Mouse (Mus musculus): ENCODE results near the gene Ring1. TPM values are rescaled to one million over a fixed set of nuclear protein-coding genes. Genes with fewer than 3 reads are reported as not detected.

Gene Ring1
- polyA plus RNA-seq, 1 experiment from 2014 or later: 26.0 TPM

DNA sequence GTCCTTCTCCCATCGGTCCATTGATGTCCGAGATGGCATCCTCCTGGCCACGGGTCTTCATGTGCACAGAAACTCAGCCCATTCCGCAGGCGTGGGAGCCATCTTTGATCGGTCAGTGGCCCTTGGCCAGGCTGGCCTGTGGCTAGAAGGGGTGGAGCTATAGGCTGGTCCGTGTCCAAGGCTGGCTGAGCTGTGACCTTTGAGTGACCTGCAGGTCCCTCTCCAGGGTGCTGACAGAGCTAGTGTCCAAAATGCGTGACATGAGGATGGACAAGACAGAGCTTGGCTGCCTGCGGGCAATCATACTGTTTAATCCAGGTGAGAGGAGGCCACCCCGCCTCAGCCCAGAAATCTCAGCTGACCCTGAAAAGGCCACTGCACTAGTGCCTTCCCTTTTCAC, 12.2 kb upstream of the Ring1 start:
- Histone ChIP-seq H3K4me3 (replicated peaks) (no peak overlapping the region), H3K36me3 (peaks cover 37% of the 10 kb centered on the region), H3K27ac (replicated peaks) (no peak overlapping the region), H3K9ac (no peak overlapping the region), H3K27me3 (peaks cover 31% of the 10 kb centered on the region), H3K9me3 (replicated peaks) (no peaks in the 10 kb centered on the region), H3K4me2 (replicated peaks) (no peak overlapping the region), H3K4me1 (peaks cover 49% of the 10 kb centered on the region)
- WGBS: 80% methylated on average over 10 of the region's 10 CpGs
- no peak for ATAC-seq (ENCODE audit: insufficient number of reproducible peaks, low FRiP score, low TSS enrichment, low read depth)

DNA sequence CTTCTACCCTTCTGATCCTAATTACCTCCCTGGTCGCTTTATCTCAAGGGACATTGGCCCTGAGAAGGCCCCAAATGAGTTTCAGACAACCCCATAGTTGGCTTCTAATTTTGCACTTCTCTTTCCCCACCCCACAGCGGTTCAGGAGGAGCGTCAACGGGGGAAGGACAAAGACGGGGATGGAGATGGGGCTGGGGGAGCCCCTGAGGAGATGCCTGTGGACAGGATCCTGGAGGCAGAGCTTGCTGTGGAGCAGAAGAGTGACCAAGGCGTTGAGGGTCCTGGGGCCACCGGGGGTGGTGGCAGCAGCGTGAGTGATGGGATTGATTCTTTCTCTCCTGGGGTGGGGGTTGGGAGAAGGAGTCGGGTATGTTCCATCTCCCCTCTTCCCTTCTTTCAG, 11.0 kb upstream of the Ring1 start:
- Histone ChIP-seq H3K4me3 (replicated peaks) (no peak overlapping the region), H3K27ac (replicated peaks) (no peak overlapping the region), H3K4me1 (peaks cover 45% of the 10 kb centered on the region), H3K4me2 (replicated peaks) (no peak overlapping the region), H3K9ac (no peak overlapping the region), H3K9me3 (replicated peaks) (no peaks in the 10 kb centered on the region), H3K27me3 (peaks cover 23% of the 10 kb centered on the region), H3K36me3 (peaks cover 37% of the 10 kb centered on the region)
- WGBS: 83% methylated on average over 9 of the region's 9 CpGs
- ATAC-seq (ENCODE audit: insufficient number of reproducible peaks, low FRiP score, low TSS enrichment, low read depth): no peak

DNA sequence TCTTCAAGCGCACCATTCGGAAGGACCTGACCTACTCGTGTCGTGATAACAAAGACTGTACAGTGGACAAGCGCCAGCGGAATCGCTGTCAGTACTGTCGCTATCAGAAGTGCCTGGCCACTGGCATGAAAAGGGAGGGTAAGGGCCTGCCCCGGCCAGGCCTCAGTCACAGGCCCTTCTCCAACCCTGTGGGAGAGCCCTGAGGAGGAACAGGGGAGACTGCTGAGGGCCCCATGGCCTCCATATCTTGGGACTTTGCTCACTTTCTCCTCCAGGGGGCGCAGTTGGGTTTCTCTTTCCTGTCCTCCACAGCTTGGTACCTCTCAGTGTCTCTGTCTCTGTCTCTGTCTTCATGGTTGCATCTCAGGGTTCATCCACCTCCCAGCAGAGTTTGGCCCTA, 9.6 kb upstream of the Ring1 start:
- WGBS: 77% methylated on average over 10 of the region's 10 CpGs
- Histone ChIP-seq H3K9me3 (replicated peaks) (no peaks in the 10 kb centered on the region), H3K4me1 (peaks cover 50% of the 10 kb centered on the region)

DNA sequence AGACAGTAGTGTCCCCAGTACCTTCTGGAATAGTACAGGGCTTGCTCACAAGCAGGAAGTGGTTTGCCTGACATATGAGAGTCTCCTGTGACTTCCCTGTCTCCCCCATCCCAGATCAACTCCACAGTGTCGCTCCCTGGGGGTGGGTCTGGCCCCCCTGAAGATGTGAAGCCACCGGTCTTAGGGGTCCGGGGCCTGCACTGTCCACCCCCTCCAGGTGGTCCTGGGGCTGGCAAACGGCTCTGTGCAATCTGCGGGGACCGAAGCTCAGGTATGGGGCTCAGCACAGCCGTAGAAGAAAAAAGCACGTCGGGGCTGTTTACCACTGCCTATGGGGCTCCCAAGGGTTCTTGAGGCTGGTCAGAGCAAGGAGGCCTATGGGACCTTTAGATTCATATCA, 9.0 kb upstream of the Ring1 start:
- Histone ChIP-seq H3K9me3 (replicated peaks) (no peaks in the 10 kb centered on the region), H3K4me2 (replicated peaks) (peak overlapping the region; percentile 94), H3K9ac (no peak overlapping the region), H3K4me1 (peaks cover 50% of the 10 kb centered on the region), H3K36me3 (peaks cover 54% of the 10 kb centered on the region), H3K27ac (replicated peaks) (no peak overlapping the region), H3K4me3 (replicated peaks) (peak overlapping the region; percentile 72), H3K27me3 (peaks cover 8% of the 10 kb centered on the region)
- ATAC-seq (ENCODE audit: insufficient number of reproducible peaks, low FRiP score, low TSS enrichment, low read depth): no peak
- WGBS: 86% methylated on average over 9 of the region's 9 CpGs

More for the DNA sequence above, 9.6 kb upstream of the Ring1 start:
- Histone ChIP-seq H3K36me3 (peaks cover 48% of the 10 kb centered on the region), H3K27me3 (peaks cover 11% of the 10 kb centered on the region), H3K27ac (replicated peaks) (no peak overlapping the region), H3K4me3 (replicated peaks) (no peak overlapping the region), H3K9ac (no peak overlapping the region), H3K4me2 (replicated peaks) (no peak overlapping the region)
- no peak for ATAC-seq (ENCODE audit: insufficient number of reproducible peaks, low FRiP score, low TSS enrichment, low read depth)

DNA sequence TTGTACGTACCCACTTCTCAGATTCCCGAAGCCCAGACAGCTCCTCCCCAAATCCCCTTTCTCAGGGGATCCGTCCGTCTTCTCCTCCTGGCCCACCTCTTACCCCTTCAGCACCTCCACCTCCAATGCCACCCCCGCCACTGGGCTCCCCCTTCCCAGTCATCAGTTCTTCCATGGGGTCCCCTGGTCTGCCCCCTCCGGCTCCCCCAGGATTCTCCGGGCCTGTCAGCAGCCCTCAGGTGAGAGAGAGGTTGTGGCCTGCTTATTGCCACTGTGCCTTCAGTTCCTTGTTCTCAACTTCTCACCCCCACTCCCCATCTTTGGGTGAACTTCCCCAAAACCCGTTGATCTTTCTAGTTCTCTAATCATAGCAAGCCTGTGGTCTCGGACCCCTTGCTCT, 8.3 kb upstream of the Ring1 start:
- Histone ChIP-seq H3K4me1 (peaks cover 49% of the 10 kb centered on the region), H3K27me3 (peaks cover 3% of the 10 kb centered on the region; the same call in 1 of the 2 replicates), H3K4me2 (replicated peaks) (peak overlapping the region; percentile 94), H3K27ac (replicated peaks) (0 out of 2 replicates have a peak overlapping the region, but pooled peaks have one; percentile 98), H3K4me3 (replicated peaks) (peak overlapping the region; percentile 72), H3K9ac (peak overlapping the region; percentile 97), H3K9me3 (replicated peaks) (no peaks in the 10 kb centered on the region), H3K36me3 (peaks cover 56% of the 10 kb centered on the region)
- 39% methylated on average over 9 of the region's 9 CpGs for WGBS
- ATAC-seq (ENCODE audit: insufficient number of reproducible peaks, low FRiP score, low TSS enrichment, low read depth): no peak

DNA sequence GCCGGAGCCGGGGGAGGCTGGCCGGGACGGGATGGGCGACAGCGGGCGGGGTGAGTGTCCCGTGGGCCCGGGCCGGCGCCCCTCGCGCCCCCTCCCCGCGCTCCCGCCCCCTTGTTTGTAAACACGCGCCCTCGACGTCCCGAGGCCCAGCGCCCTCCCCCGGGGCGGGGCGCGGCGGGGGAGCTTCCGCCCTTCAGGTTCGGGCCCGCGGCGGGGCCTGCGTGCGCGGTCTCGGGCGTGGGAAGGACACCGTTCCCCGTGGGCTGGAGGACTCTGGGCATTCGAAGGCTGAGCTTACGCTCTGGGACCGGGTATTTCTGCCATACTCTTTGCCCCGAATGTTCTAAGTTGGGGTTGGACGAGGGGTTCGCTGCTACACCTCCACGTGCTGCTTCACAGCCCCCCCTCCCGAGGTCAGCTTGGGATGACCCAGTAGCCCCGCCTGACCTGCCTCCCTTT, 7.7 kb upstream of the Ring1 start:
- peak overlapping the region; percentile 97 for H3K9ac ChIP-seq
- peak overlapping the region; percentile 72 for H3K4me3 ChIP-seq (replicated peaks)
- under 1% methylated on average over 36 of the region's 48 CpGs for WGBS
- ATAC-seq (ENCODE audit: insufficient number of reproducible peaks, low FRiP score, low TSS enrichment, low read depth): peak; percentile 43
- H3K27me3 ChIP-seq: no peaks in the 10 kb centered on the region
- peaks cover 50% of the 10 kb centered on the region for H3K36me3 ChIP-seq
- H3K4me2 ChIP-seq (replicated peaks): peak overlapping the region; percentile 94
- peaks cover 53% of the 10 kb centered on the region for H3K4me1 ChIP-seq
- H3K27ac ChIP-seq (replicated peaks): peak overlapping the region; percentile 98
- H3K9me3 ChIP-seq (replicated peaks): no peaks in the 10 kb centered on the region

DNA sequence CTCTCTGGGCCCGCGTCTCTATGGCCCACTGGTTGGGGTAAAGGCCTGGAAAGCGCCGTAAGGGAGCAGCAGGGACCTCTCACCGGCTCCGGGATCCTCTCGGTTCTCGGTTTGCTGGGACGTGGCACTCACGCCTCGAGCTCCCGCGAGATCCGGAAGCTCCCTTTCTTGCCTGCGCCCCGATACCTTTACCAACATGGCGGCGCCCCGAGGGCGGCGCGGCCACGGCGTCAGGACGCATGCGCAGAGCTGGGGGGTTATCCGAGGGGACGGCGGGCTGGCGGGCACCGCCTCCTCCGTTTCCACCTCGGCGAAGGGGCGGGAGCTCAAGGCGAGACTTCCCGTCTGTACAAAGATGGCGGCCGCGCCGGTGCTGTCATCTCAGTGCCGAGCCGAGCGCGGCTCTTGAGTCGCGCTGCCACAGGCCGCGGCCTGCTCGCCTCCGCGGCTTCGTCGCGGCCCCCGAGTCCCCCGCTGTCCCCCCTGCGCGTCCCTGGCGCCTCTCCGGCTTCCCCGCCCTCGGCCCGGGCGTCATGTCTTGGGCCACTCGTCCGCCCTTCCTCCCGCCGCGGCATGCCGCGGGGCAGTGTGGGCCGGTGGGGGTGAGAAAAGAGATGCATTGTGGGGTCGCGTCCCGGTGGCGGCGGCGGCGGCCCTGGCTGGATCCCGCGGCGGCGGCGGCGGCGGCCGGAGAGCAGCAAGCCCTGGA, 7.1 kb upstream of the Ring1 start, which contains the start of the genes Slc39a7 and Rxrb:
Gene Slc39a7, minus strand, starts transcription at position 218 of the 709 bp plus-strand sequence.
Gene Rxrb, plus strand, starts transcription at position 348 of the 709 bp plus-strand sequence.
- Histone ChIP-seq H3K36me3 (peaks cover 45% of the 10 kb centered on the region), H3K4me3 (replicated peaks) (peak within 1 kb of the TSS; percentile 72), H3K9me3 (replicated peaks) (no peaks in the 10 kb centered on the region), H3K27me3 (no peaks in the 10 kb centered on the region), H3K4me1 (peaks cover 59% of the 10 kb centered on the region), H3K27ac (replicated peaks) (peak within 1 kb of the TSS; percentile 98), H3K4me2 (replicated peaks) (peak within 1 kb of the TSS; percentile 94), H3K9ac (peak within 1 kb of the TSS; percentile 97)
- WGBS: under 1% methylated on average over 84 of the region's 88 CpGs
- ATAC-seq (ENCODE audit: insufficient number of reproducible peaks, low FRiP score, low TSS enrichment, low read depth): peak; percentile 83

DNA sequence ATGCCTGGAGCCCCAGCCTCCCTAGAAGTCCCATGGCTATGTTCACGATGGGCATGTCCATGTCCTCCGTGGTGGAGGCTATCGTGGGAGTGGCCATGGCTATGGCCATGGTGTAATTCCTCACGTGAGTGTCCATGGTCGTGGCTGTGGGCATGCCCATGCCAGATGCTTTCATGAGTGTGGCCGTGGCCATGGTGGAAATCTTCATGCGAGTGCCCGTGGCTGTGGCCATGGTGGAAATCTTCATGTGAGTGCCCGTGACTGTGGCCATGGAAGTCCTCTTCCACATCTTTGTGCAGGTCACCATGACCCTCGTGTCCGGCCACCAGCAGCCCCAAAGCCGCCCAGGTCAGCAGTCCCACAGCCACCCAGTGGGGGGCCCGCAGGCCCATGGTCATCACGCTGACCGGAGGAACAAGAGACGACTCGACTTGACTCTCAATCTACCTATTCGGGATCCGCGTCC, 6.4 kb upstream of the Ring1 start:
- whole genome bisulfite sequencing: 2% methylated on average over 20 of the region's 20 CpGs
- peaks cover 37% of the 10 kb centered on the region for H3K36me3 ChIP-seq
- H3K4me1 ChIP-seq: peaks cover 66% of the 10 kb centered on the region
- peak overlapping the region; percentile 94 for H3K4me2 ChIP-seq (replicated peaks)
- no peaks in the 10 kb centered on the region for H3K27me3 ChIP-seq
- ATAC-seq (ENCODE audit: insufficient number of reproducible peaks, low FRiP score, low TSS enrichment, low read depth): no peak
- no peaks in the 10 kb centered on the region for H3K9me3 ChIP-seq (replicated peaks)
- peak overlapping the region; percentile 98 for H3K27ac ChIP-seq (replicated peaks)
- peak overlapping the region; percentile 97 for H3K9ac ChIP-seq
- peak overlapping the region; percentile 72 for H3K4me3 ChIP-seq (replicated peaks)

DNA sequence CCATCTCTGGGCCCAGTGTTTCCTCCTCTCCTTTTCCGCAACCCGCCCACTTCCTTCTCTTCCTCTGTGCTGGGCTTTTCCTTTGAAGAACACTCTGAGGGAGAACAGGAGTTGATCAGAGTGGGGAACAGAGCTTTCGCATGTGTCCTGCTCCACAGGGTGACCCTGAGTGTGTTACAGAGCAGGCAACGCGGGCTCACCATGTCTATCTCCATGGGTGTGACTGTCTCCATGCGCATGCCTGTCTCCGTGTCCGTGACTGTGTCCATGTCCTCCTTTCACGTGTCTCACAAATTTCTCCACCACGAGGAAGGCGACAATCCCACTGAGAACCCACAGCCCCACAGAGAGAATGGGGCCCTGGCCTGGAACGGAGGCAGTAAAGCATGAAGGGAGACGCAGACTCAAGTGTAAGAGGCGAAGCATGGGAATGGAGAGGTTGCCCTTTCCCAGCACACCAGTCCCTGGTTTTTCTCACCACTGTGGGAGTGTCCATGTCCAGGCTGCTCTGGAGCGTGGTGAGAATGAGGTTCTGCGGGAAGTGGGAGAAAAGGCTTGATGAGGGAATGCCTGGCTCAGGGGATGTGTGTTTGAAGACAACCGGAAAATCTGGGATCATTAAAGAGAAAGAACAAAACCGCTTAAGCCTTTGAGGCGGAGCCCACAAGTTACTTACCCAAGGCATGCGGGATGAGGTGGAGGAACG, 5.6 kb upstream of the Ring1 start:
- no peaks in the 10 kb centered on the region for H3K27me3 ChIP-seq
- H3K4me3 ChIP-seq (replicated peaks): peak overlapping the region; percentile 72
- H3K27ac ChIP-seq (replicated peaks): 0 out of 2 replicates have a peak overlapping the region, but pooled peaks have one; percentile 98
- peak overlapping the region; percentile 94 for H3K4me2 ChIP-seq (replicated peaks)
- H3K4me1 ChIP-seq: peaks cover 75% of the 10 kb centered on the region
- no peak for ATAC-seq (ENCODE audit: insufficient number of reproducible peaks, low FRiP score, low TSS enrichment, low read depth)
- H3K9ac ChIP-seq: peak overlapping the region; percentile 97
- WGBS: 69% methylated on average over 21 of the region's 21 CpGs
- peaks cover 29% of the 10 kb centered on the region for H3K36me3 ChIP-seq
- no peaks in the 10 kb centered on the region for H3K9me3 ChIP-seq (replicated peaks)

DNA sequence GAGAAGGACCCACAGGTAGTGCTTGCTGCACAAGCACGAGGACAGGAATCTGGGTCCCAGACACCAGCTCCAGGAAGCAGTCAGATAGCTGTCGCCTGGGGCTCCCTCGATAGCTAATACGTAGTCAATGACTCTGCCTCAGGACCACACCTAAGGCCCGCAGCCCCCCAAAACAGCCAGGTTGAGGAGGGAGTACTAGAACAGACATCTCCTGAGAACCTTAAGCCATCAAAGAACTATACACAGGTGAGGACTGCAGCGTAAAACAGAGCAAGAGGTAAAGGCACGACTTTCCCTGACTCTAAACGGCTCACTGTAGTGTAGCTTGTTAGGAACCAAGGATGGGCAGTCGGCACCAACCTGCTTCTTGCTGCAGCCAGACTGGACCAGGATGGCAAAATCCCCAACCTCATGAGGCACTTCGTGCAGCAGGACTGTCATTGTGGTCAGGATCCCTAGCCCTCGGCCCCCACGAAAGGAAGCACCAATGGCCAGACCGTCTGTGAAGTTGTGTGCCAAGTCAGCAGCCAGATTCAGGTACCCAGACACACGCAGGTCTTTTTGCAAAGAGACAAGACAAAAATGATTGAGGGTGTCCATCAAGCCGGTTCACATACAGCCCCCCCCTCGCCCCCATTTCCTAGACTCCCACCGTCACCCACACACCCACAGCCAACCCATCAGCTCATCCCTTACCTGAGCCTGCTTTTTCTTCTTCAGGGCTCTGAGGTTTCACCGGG, 4.8 kb upstream of the Ring1 start:
- 85% methylated on average over 18 of the region's 18 CpGs for WGBS
- no peaks in the 10 kb centered on the region for H3K9me3 ChIP-seq (replicated peaks)
- H3K36me3 ChIP-seq: peaks cover 25% of the 10 kb centered on the region
- peak overlapping the region; percentile 72 for H3K4me3 ChIP-seq (replicated peaks)
- ATAC-seq (ENCODE audit: insufficient number of reproducible peaks, low FRiP score, low TSS enrichment, low read depth): no peak
- H3K9ac ChIP-seq: peak overlapping the region; percentile 97; the same call in 1 of the 2 replicates
- H3K4me2 ChIP-seq (replicated peaks): peak overlapping the region; percentile 94
- H3K4me1 ChIP-seq: peaks cover 75% of the 10 kb centered on the region
- H3K27ac ChIP-seq (replicated peaks): no peak overlapping the region
- H3K27me3 ChIP-seq: no peaks in the 10 kb centered on the region
